Mouse (Mus musculus) lung, postnatal 25 days (tissue): ENCODE measurements around the gene Plcxd3.
"Not testable (repeated sequence)": the region's sequence is repeated elsewhere in the genome, so short reads cannot be mapped to it uniquely, and the experiment has no call there.

Source experiments
- DNase-seq: peaks from one replicate; pipeline ENCODE4 v3.0.0; 2022; ENCODE audit warnings: low spot score

Gene Plcxd3

DNA sequence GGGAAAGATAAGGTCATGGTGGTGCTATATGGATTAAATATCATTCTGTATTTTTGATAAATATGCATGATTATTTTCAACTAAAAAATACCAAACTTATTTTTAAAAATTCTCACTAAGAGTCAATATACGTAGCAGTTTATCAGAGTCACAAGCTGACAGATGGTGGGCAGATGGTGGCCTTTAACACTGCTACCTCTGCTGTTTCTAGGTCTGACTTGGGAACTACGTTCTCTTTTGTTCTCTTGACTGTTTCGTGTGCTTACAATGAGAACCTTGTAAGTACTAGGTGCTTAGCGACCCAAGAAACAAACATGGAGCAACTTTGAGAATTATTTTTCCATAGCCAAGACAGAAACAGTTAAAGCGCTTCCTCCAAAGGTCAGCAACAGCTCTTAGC, 183.8 kb downstream of the Plcxd3 start:
- DNase-seq, result no peak

DNA sequence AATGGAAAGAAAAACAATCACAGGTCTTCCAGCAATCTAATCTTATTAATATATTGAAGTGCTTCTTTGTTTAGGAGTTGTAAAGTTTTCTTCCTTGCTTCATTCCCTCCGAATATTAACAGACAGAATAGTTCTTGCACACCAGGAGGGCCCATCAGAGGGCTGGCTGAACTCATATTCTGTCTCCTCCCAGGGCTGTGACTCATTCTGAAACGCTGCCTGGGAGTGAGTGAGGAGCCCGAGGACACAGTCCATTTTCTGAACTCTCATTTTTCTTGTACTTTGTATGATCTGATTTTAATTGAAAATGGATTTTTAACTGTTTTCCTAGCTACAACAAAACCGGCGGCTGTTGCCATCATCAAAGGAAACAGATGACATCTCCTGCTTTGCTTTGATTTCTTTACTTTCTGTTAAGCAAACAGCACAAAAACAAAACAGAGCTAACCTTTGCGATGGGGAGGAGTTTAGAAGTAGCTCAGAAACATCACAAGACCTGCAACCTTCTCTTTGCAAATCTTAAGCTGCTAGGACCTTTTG, 186.2 kb downstream of the Plcxd3 start:
- peak; percentile 4 for DNase-seq

DNA sequence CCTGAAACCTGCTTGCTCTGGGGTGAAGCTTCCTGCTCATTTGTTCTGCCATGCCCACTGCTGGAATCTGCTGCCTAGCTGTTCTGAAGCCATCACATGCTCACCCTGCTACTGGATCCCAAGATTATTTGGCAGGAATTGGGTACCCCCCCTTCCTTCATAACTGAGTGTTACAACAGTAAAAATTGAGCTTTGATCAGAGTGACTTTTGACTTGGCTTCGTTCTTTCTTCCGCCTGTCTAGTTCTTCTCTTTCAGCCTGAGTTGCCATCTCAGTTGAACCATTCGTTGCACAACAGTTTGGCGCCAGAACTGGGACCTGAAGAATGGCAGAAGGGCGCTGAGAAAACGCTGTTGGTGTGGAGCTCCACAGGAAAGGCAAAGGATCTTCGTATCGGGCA, 220.2 kb downstream of the Plcxd3 start:
- not testable (repeated sequence) for DNase-seq

DNA sequence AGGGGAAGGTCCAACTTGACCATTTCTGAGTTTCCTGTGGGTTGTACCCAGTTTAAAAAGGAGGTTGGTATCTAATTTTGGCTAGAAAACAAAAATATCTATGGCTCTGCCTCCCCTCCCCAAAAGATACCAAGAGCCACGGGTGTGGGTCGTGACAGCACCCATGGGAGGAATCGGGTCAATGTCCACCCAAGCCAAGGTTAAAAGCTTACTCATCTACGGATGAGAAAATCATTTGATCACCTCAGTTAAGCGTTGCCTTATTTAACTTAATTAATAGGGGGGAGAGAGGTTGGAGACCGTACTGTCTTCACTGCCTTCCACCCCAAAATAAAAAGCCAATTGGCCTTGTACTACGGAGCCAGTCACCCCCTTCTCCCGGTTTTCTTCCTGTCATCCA, 223.4 kb downstream of the Plcxd3 start:
- not testable (repeated sequence) for DNase-seq

DNA sequence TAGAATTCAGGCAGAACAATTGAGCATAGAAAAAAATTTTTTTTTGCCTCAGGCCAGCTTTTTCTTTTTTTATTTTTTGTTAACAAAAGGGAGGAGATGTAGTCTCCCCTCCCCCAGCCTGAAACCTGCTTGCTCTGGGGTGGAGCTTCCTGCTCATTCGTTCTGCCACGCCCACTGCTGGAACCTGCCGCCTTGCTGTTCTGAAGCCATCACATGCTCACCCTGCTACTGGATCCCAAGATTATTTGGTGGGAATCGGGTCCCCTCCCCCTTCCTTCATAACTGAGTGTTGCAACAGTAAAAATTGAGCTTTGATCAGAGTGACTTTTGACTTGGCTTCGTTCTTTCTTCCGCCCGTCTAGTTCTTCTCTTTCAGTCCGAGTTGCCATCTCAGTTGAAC, 224.0 kb downstream of the Plcxd3 start:
- DNase-seq, result not testable (repeated sequence)

DNA sequence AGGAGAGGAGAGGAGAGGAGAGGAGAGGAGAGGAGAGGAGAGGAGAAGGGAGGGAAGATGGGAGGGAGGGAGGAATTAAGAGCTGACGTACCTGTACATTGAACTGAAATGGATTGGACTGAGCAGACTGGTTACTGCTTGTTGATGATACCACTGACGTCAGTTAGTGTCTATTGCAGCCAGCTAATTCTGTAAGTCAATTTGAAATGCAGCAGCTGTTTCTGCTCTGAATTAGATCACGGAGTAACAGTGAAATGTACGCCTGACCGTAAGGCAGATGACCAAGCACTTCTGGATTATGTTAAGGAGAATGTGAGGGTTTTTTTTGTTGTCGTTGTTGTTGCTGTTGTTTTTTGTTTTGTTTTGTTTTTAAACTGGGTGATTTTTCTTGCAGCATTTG, 230.3 kb downstream of the Plcxd3 start:
- peak; percentile 1 for DNase-seq
